Mouse (Mus musculus): ENCODE data around the gene Zdhhc17. TPM values are rescaled to one million over a fixed set of nuclear protein-coding genes. Genes with fewer than 3 reads are reported as not detected.

Gene Zdhhc17
- polyA plus RNA-seq, 1 experiment from 2014 or later, result 28.0 TPM

DNA sequence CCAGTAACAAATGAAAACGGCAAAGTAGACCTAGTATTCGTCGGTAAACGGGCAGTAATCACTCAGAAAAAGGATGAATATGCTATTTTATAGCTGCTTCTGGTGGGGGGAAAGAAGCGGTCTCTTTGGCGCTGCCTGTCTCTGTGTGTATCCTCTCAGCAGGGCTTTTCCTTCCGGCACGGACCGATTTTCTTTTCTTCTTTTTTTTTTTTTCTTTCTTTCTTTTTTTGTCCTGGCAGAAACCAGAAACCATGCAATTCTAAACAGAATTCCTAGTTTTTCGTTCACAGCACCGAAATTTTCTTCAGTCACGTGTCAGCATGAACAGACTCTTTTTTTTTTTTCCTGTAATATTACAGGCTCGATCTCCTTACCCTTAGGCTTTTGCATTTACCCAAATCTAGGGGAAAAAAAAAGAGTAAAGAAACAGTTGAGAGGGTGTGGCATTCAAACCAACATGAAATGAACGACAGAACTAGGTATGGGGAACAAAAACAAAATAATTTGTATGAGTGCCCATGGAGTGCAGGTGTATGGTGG, 1.4 kb upstream of the Zdhhc17 start:
- Histone ChIP-seq H3K36me3 (ENCODE audit: control insufficient read depth, insufficient read depth, low read length) (no peaks in the 10 kb centered on the region), H3K4me3 (ENCODE audit: low read depth, low read length) (peak overlapping the region; percentile 95), H3K4me1 (replicated peaks; ENCODE audit: control insufficient read depth, insufficient read depth, low read length) (no peaks in the 10 kb centered on the region), H3K9me3 (ENCODE audit: control insufficient read depth, low read length) (no peaks in the 10 kb centered on the region), H3K4me2 (ENCODE audit: low read depth, low read length, severe bottlenecking) (peak overlapping the region; percentile 65), H3K9ac (ENCODE audit: low read length) (peak overlapping the region; percentile 99), H3K27ac (ENCODE audit: low read depth, low read length) (peak overlapping the region; percentile 97), H3K27me3 (ENCODE audit: control insufficient read depth, insufficient read depth, low read length) (no peaks in the 10 kb centered on the region)
- WGBS, result 1% methylated on average over 14 of the region's 14 CpGs
- no peak for ATAC-seq (replicated peaks; ENCODE audit: low FRiP score)
- DNase-seq (ENCODE audit: low spot score), result no peak

DNA sequence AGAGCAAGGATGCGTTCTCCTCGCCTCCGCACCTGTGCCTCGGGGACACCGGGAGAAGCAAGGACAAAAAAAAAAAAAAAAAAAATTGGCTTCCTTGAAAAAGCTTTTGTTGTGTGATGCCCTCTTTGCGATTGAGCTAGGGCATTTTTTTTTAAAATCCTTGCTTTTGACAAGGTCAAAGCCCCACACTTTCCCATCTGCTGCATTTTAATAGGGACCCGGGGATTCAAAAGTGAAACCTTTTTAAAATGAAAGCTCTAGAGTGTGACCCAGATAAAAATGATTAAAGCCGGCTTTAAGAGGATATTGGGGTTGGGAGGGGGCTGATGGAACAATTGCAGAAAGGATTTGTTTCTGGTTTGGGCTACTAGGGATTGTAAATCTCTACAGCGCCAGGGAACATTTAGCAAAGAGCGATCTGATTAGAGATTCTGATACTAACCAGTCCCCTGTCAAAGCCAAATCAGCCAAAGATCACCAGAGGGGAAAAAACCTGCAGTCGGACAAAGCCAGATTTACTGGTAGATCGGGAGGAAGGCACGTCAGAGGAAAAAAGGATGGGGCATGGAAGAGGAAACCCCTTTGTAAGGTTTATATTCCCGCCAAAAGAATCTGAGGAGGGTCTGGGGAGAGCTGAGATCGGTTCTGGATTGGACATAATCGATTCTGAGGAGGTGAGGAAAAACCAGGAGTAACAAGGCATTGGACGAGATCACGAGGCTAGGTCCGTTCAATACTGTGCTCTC, 713 bp upstream of the Zdhhc17 start:
- ATAC-seq (replicated peaks; ENCODE audit: low FRiP score), result peak; percentile 44
- H3K9me3 ChIP-seq (ENCODE audit: control insufficient read depth, low read length), result no peaks in the 10 kb centered on the region
- no peaks in the 10 kb centered on the region for H3K36me3 ChIP-seq (ENCODE audit: control insufficient read depth, insufficient read depth, low read length)
- peak overlapping the region; percentile 99 for H3K9ac ChIP-seq (ENCODE audit: low read length)
- H3K4me2 ChIP-seq (ENCODE audit: low read depth, low read length, severe bottlenecking), result peak overlapping the region; percentile 65
- under 1% methylated on average over 19 of the region's 19 CpGs for WGBS
- peak; percentile 54 for DNase-seq (ENCODE audit: low spot score)
- no peaks in the 10 kb centered on the region for H3K27me3 ChIP-seq (ENCODE audit: control insufficient read depth, insufficient read depth, low read length)
- no peaks in the 10 kb centered on the region for H3K4me1 ChIP-seq (replicated peaks; ENCODE audit: control insufficient read depth, insufficient read depth, low read length)
- H3K4me3 ChIP-seq (ENCODE audit: low read depth, low read length), result peak overlapping the region; percentile 95
- peak overlapping the region; percentile 97 for H3K27ac ChIP-seq (ENCODE audit: low read depth, low read length)

GRCm38 (mm10) chr10:111009113-111009640, 763 bp downstream of the Zdhhc17 start:
- no peaks in the 10 kb centered on the region for H3K27me3 ChIP-seq (ENCODE audit: control insufficient read depth, insufficient read depth, low read length)
- ATAC-seq (replicated peaks; ENCODE audit: low FRiP score) (no peak), DNase-seq (ENCODE audit: low spot score) (no peak)
- no peaks in the 10 kb centered on the region for H3K4me1 ChIP-seq (replicated peaks; ENCODE audit: control insufficient read depth, insufficient read depth, low read length)
- peak overlapping the region; percentile 95 for H3K4me3 ChIP-seq (ENCODE audit: low read depth, low read length)
- peak overlapping the region; percentile 65 for H3K4me2 ChIP-seq (ENCODE audit: low read depth, low read length, severe bottlenecking)
- H3K9ac ChIP-seq (ENCODE audit: low read length), result peak overlapping the region; percentile 99
- peak overlapping the region; percentile 97 for H3K27ac ChIP-seq (ENCODE audit: low read depth, low read length)
- no peaks in the 10 kb centered on the region for H3K36me3 ChIP-seq (ENCODE audit: control insufficient read depth, insufficient read depth, low read length)
- WGBS, result under 1% methylated on average over 27 of the region's 28 CpGs
- H3K9me3 ChIP-seq (ENCODE audit: control insufficient read depth, low read length), result no peaks in the 10 kb centered on the region

GRCm38 (mm10) chr10:111007687-111008086, 2.3 kb downstream of the Zdhhc17 start:
- no peak overlapping the region for H3K27ac ChIP-seq (ENCODE audit: low read depth, low read length)
- no peaks in the 10 kb centered on the region for H3K36me3 ChIP-seq (ENCODE audit: control insufficient read depth, insufficient read depth, low read length)
- H3K4me1 ChIP-seq (replicated peaks; ENCODE audit: control insufficient read depth, insufficient read depth, low read length), result no peaks in the 10 kb centered on the region
- H3K4me2 ChIP-seq (ENCODE audit: low read depth, low read length, severe bottlenecking), result no peak overlapping the region
- WGBS, result 85% methylated on average over 4 of the region's 4 CpGs
- no peaks in the 10 kb centered on the region for H3K9me3 ChIP-seq (ENCODE audit: control insufficient read depth, low read length)
- H3K9ac ChIP-seq (ENCODE audit: low read length), result no peak overlapping the region
- ATAC-seq (replicated peaks; ENCODE audit: low FRiP score) (no peak), DNase-seq (ENCODE audit: low spot score) (no peak)
- no peaks in the 10 kb centered on the region for H3K27me3 ChIP-seq (ENCODE audit: control insufficient read depth, insufficient read depth, low read length)
- H3K4me3 ChIP-seq (ENCODE audit: low read depth, low read length), result no peak overlapping the region

DNA sequence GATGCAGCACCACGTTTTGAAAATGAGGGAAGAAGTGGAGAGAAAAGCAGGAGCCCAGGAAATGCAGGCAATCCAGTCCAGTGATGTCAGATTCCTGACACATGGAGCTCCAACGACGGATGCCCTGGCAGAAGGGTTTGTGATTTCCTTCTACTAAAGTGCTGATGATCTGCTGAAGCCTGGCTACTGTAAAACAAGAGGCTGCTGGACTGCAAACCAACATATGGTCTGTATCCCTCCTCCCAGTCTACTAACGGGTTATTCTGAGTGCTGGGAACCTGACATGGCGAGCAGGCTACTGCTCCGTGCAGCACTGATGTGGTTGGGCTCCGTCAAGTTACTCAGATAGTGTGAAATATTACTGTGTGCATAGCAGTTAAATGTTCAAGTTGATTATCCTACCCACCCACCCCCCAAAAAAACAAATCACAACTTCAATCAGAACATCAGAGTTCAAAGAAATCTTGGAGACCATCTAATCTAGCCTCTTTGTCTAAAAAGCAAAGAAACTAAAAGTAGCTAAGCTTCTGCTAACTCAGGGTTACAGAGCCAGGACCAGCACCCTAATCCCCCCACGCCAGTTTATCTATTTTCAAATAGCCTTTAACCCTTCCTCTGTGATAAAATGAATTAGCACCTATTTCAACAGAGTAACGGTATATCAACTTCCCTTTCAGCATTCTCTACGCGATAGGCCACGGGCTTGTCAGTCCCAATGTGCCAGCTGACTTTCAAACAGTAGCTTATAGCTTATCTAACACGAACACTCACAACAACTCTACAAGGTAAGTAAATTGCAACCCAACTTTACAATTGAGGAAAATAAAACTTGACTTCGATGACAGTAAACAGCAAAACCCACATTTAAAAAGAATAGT, 4.1 kb downstream of the Zdhhc17 start:
- WGBS, result 87% methylated on average over 14 of the region's 14 CpGs
- no peaks in the 10 kb centered on the region for H3K36me3 ChIP-seq (ENCODE audit: control insufficient read depth, insufficient read depth, low read length)
- no peak overlapping the region; the same call in 1 of the 2 replicates for H3K9ac ChIP-seq (ENCODE audit: low read length)
- ATAC-seq (replicated peaks; ENCODE audit: low FRiP score) (no peak), DNase-seq (ENCODE audit: low spot score) (no peak)
- no peak overlapping the region for H3K4me2 ChIP-seq (ENCODE audit: low read depth, low read length, severe bottlenecking)
- no peaks in the 10 kb centered on the region for H3K9me3 ChIP-seq (ENCODE audit: control insufficient read depth, low read length)
- H3K4me1 ChIP-seq (replicated peaks; ENCODE audit: control insufficient read depth, insufficient read depth, low read length), result no peaks in the 10 kb centered on the region
- no peak overlapping the region for H3K27ac ChIP-seq (ENCODE audit: low read depth, low read length)
- no peak overlapping the region for H3K4me3 ChIP-seq (ENCODE audit: low read depth, low read length)
- H3K27me3 ChIP-seq (ENCODE audit: control insufficient read depth, insufficient read depth, low read length), result no peaks in the 10 kb centered on the region

DNA sequence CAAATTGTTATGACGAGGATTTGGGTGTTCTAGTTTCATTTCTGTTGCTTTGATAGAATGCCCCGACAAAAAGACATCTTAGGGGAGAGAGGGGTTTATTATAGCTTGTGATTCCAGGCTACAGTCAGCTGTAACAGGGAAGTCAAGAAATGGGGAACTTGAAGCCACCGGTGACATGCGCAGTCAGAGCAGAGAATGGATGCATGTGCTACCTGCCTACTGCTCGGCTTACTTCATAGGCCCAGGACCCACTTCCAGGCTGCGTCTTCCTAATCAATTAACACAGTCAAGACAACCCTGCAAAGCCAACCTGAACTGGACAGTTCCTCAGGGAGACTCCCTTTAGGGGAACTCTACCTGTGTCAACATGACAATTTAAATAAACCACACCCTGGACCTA, 5.7 kb downstream of the Zdhhc17 start:
- whole genome bisulfite sequencing, result 95% methylated on average over 6 of the region's 6 CpGs
- Histone ChIP-seq H3K27me3 (ENCODE audit: control insufficient read depth, insufficient read depth, low read length) (no peaks in the 10 kb centered on the region), H3K9ac (ENCODE audit: low read length) (no peak overlapping the region), H3K27ac (ENCODE audit: low read depth, low read length) (no peak overlapping the region), H3K36me3 (ENCODE audit: control insufficient read depth, insufficient read depth, low read length) (no peaks in the 10 kb centered on the region), H3K4me3 (ENCODE audit: low read depth, low read length) (no peak overlapping the region), H3K4me2 (ENCODE audit: low read depth, low read length, severe bottlenecking) (no peak overlapping the region), H3K9me3 (ENCODE audit: control insufficient read depth, low read length) (no peaks in the 10 kb centered on the region), H3K4me1 (replicated peaks; ENCODE audit: control insufficient read depth, insufficient read depth, low read length) (no peaks in the 10 kb centered on the region)
- DNase-seq (ENCODE audit: low spot score), result no peak
- no peak for ATAC-seq (replicated peaks; ENCODE audit: low FRiP score)

DNA sequence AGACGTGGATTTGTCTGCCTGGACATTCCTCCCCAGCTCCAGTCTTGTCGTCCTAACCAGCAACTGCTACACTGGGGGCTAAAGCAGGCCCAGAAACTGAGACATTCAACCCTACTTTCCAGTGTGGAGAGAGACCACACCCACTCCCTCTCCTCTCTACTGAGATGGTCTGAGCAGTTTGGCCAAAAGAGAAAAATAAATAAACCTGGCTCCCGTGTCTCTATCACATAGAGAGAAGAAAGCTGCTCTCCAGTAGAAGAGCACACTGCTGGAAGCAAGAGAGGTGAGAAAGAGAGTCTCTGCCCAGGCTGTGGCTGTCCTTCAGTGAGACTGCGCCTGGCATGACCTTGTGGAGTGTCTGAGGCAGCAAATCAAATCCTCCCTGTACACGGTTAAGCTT, 10.7 kb downstream of the Zdhhc17 start:
- Histone ChIP-seq H3K27ac (ENCODE audit: low read depth, low read length) (no peak overlapping the region), H3K4me3 (ENCODE audit: low read depth, low read length) (no peak overlapping the region), H3K4me1 (replicated peaks; ENCODE audit: control insufficient read depth, insufficient read depth, low read length) (no peaks in the 10 kb centered on the region), H3K9me3 (ENCODE audit: control insufficient read depth, low read length) (no peaks in the 10 kb centered on the region), H3K9ac (ENCODE audit: low read length) (no peak overlapping the region), H3K4me2 (ENCODE audit: low read depth, low read length, severe bottlenecking) (no peak overlapping the region), H3K36me3 (ENCODE audit: control insufficient read depth, insufficient read depth, low read length) (no peaks in the 10 kb centered on the region), H3K27me3 (ENCODE audit: control insufficient read depth, insufficient read depth, low read length) (no peaks in the 10 kb centered on the region)
- ATAC-seq (replicated peaks; ENCODE audit: low FRiP score), result no peak
- no peak for DNase-seq (ENCODE audit: low spot score)
- 80% methylated on average over 5 of the region's 5 CpGs for WGBS

GRCm38 (mm10) chr10:110997180-110997579, 12.8 kb downstream of the Zdhhc17 start:
- Histone ChIP-seq H3K36me3 (ENCODE audit: control insufficient read depth, insufficient read depth, low read length) (no peaks in the 10 kb centered on the region), H3K9ac (ENCODE audit: low read length) (no peak overlapping the region), H3K4me1 (replicated peaks; ENCODE audit: control insufficient read depth, insufficient read depth, low read length) (0 out of 2 replicates have a peak, but pooled peaks cover 2% of the 10 kb centered on the region), H3K4me3 (ENCODE audit: low read depth, low read length) (no peak overlapping the region), H3K27me3 (ENCODE audit: control insufficient read depth, insufficient read depth, low read length) (no peaks in the 10 kb centered on the region), H3K4me2 (ENCODE audit: low read depth, low read length, severe bottlenecking) (no peak overlapping the region), H3K9me3 (ENCODE audit: control insufficient read depth, low read length) (no peaks in the 10 kb centered on the region), H3K27ac (ENCODE audit: low read depth, low read length) (no peak overlapping the region)
- DNase-seq (ENCODE audit: low spot score) (no peak), ATAC-seq (replicated peaks; ENCODE audit: low FRiP score) (no peak)
- 89% methylated on average over 6 of the region's 6 CpGs for WGBS
